Mouse (Mus musculus) Patski (cell line): ENCODE measurements at regions not wholly inside any gene's neighbourhood (a gene's known extent, or its start where the extent isn't known, plus 50 kb on each side); places are given as distances from the start of the nearest gene placed in this dataset.

Source experiments
- ATAC-seq: fragments of 100-300 bp; one replicate; pipeline ENCODE4 v1.8.0; 2021
- CTCF ChIA-PET: fragments of 350-600 bp; sonication (Branson Sonifier 250); formaldehyde crosslinking; loops from one replicate; lab custom pipeline; 2022; ENCODE audit warnings: inconsistent platforms; lab: Charles Lee
- POLR2A ChIA-PET: fragments of 350-600 bp; sonication (Branson Sonifier 250); formaldehyde crosslinking; loops from one replicate; lab custom pipeline; 2022; ENCODE audit warnings: antibody characterized with exemption, inconsistent platforms; lab: Charles Lee
- DNase-seq: peaks from one replicate; pipeline ENCODE4 v3.0.0-alpha.2; 2011; ENCODE audit warnings: low read depth, low spot score
- H3K27me3 ChIP-seq: fragments of 371-371 bp; one replicate; pipeline ENCODE4 v1.5.1; 2021
- CTCF ChIP-seq: fragments of 100-300 bp; IDR thresholded peaks from one replicate; pipeline ENCODE4 v1.5.1; 2021
- in situ Hi-C: fragments of 300-500 bp; cut with MboI; formaldehyde crosslinking; loops from 3 replicates; pipeline ENCODE4 v1.11.1; 2018; ENCODE audit warnings: low pct_unique_long_range_greater_than_20kb, mixed read lengths

DNA sequence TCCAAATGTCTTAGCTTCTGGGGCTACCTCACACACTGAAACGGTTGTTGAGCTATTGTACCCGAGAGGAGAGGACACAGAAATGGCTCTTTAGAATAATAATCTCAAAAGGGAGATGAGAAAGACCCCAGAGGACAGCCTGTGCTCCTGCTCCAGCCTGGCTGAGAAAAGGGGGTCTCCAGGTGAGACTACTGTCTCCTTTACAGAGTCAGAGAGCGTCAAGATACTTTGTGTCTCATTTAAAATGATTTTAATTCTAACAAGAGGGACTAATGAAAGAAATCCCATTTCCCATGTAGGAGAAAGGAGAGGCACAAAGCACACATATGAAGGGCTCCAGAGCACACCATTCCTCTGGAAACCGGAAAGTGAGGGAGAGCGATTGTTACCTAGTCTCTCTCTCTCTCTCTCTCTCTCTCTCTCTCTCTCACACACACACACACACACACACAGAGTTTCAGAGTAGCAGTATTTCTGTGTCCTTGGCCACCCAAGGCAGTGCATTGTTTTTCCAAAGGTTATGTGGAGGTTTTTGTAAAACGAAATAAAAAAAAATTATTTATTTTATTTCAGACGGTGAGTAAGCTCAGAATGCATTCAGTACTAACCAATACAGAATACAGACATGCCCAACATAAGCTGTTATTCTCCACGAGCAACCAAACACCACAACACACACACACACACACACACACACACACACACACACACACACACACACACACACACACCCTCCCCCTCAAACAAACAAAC, 215.6 kb upstream of the Ubash3b start:
- no peak for TF ChIP-seq CTCF
- ATAC-seq (no peak), DNase-seq (no peak)
- in situ Hi-C loops: no loop called here
- H3K27me3 ChIP-seq: no peaks in the 10 kb centered on the region
- ChIA-PET POLR2A (interaction anchor here (0.6 kb wide), 1 partner anchor 21 kb away, joined by 3 read pairs; no protein-coding TSS in a partner anchor), CTCF (interaction anchor here (1.1 kb wide), 1 partner anchor 78 kb away, joined by 3 read pairs; no protein-coding TSS in a partner anchor)

DNA sequence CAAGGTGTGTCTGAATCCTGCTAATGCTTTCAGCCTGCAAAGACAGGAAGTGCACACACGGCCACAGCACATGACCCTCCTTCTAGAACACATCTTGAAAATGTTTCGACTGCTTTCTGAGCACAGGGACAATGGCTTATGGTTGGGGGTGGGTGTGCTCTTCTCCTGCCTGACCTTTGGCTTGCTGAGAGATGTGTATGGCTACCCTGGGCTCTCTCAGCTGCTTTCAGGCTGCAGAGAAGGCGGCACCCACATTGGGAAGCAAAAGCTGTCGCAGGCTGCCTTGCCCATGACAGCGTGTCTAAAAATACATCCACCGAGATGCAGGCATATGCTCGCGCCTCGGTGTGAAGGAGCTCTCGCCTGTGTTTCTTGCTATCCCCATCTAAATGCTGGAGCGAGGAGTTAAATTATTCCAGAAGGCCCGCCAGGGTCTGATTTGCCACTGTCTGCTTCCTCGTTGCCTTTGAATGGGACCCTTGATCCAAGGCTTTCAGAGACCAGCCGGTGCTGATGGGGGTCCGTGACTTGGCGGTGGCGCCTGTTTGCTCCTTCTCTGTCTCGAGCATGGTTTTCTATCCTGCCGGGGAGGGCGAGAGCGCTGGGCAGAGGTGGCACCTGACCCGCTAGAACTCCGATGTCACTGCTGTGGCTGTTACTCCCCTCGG, 214.6 kb upstream of the Ubash3b start:
- ChIA-PET CTCF (no interaction called here), POLR2A (no interaction called here)
- no peak for DNase-seq
- no peak for TF ChIP-seq CTCF
- no peak for ATAC-seq
- in situ Hi-C loops: no loop called here
- H3K27me3 ChIP-seq: no peaks in the 10 kb centered on the region

DNA sequence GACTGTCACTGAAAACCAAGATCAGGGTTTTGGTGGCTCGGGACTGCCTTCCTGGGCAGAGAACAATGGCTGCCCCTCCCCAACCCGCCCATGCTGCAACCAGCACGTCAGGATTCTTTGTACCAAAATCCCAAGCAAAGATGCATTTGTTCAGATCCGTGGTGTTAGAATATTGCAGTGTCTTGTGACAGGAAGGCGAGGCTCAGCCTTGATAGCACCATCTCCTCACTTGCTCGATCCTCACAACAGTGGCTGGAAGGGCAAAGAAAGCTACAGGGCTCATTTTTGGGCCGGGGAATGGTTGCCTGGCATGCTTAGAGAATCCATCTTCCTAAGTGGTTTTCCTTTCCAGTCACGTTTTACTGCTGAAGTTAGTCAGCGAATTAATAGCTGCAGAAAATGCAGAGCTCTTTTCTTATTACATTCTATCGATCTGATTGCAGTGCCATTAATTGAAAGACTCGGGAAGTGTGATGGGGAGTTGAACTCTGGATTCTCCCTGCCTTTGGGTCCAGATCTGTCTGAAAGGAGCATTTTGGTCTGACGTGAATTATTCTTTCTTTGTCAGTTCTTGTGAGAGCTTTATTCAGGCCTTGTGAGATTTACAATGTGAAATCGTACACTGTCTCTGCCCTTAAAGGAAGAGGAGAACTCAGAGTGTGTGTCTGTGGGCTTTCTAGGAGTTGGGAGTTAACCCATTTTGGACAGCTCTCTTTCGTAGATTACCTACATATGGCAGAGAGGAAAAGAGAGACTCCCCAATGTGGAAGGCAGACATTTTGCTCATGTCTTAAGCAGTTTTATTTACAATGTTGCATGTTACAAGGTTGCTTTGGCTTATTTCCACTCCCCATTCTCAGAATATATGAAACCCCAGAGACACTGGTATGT, 213.3 kb upstream of the Ubash3b start:
- in situ Hi-C loops: no loop called here
- ChIA-PET POLR2A (no interaction called here), CTCF (no interaction called here)
- TF ChIP-seq CTCF: no peak
- ATAC-seq (no peak), DNase-seq (no peak)
- no peaks in the 10 kb centered on the region for H3K27me3 ChIP-seq

DNA sequence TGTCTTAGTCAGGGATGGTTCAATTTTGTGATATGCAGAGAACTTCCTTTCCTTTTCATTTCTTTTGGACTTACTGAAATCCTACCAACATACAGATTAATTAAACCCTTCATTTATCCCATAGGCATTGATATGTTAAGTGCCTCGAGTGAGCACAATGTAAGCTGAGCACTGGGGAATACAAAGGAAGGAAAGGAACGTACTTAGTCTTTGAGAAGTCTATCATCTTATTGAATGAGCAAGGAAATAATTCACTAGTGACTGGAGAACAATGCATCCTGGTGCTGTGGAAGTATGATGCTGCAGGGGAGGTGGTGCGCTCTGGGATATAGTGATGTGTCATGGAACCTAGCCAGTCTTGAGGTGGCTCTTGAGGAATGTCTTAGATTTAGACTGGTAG, 204.9 kb upstream of the Ubash3b start:
- H3K27me3 ChIP-seq: no peaks in the 10 kb centered on the region
- ChIA-PET CTCF (no interaction called here), POLR2A (no interaction called here)
- no peak for ATAC-seq
- TF ChIP-seq CTCF: no peak
- DNase-seq: no peak
- in situ Hi-C loops: no loop called here

DNA sequence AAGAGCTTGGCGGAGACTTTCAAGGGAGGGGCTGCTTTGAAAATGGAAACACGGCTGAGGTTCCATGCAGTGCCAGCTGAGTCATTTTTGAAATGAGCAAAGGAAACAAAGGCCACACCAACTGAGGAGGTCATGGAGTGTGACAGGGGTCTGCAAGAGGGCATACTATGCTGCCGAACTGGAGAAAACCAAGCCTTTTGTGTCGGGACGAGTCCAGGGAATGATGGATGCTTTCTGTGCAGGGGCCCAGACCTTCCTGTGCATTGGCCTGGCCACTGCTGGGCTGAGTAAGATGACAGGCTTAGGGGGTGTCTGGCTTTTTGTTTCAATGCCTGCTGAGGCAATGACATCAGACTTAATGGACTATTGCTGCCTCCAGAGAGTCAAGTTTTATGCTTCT, 203.8 kb upstream of the Ubash3b start:
- DNase-seq: no peak
- POLR2A ChIA-PET: no interaction called here
- TF ChIP-seq CTCF: no peak
- CTCF ChIA-PET: no interaction called here
- H3K27me3 ChIP-seq: no peaks in the 10 kb centered on the region
- ATAC-seq: no peak
- in situ Hi-C loops: no loop called here

DNA sequence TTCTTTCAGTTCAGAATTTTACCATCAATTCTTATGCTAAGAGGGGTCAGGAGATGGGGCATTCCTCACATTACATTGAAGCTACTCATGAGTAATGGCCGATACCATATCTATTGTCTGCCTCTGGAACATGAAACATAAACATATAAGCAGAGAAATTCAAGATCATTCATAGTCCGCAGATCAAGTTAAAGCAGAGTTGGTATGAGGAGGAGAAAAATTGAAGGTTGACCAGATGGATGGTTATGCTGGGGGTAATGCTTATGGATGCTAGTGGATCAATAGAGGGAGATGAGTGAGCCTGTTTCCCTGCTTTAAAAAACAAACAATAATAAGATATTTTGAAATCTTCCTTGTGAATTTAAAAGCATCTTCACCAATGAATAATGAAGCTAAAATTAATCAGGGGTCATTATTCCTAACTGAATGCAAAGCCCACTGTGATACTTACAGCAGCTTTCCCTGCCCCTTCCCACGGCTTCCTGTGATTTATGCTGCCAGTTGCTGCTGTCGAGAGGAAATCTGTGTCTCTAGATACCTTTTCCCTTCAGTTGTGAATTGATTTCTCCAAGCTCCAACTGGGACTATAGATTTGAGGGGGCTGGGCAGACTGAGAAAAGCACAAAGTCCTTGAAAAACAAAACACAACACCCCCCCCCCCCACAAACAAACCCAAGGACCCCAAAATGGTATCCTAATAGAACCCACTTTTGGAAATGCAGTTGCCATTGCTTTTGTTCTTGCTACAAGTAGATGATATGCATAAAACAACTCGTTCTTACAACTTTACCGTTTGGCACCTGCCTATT, 203.1 kb upstream of the Ubash3b start:
- no peaks in the 10 kb centered on the region for H3K27me3 ChIP-seq
- in situ Hi-C loops: no loop called here
- ATAC-seq (no peak), DNase-seq (no peak)
- ChIA-PET CTCF (no interaction called here), POLR2A (no interaction called here)
- TF ChIP-seq CTCF: no peak

DNA sequence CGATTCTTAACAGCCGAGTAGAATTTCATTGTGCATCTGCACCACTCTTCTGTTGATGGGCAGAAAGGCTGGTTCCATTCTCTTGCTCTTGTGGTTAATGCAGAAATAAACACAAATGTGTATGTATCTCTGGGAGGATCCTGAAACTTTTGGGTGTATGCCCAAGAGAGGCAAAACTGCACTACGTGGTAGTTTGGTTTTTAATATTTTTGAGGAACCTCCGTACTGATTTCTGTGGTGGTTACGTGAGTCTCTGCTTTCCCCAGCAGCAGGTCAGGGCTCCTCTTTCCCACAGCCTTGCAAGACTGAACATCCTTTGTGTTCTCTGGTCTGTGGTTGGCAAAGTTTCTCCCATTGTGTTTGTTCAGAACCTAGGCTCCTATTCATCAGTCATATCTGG, 198.9 kb upstream of the Ubash3b start:
- ChIA-PET POLR2A (no interaction called here), CTCF (no interaction called here)
- DNase-seq (no peak), ATAC-seq (no peak)
- in situ Hi-C loops: no loop called here
- no peaks in the 10 kb centered on the region for H3K27me3 ChIP-seq
- no peak for TF ChIP-seq CTCF

DNA sequence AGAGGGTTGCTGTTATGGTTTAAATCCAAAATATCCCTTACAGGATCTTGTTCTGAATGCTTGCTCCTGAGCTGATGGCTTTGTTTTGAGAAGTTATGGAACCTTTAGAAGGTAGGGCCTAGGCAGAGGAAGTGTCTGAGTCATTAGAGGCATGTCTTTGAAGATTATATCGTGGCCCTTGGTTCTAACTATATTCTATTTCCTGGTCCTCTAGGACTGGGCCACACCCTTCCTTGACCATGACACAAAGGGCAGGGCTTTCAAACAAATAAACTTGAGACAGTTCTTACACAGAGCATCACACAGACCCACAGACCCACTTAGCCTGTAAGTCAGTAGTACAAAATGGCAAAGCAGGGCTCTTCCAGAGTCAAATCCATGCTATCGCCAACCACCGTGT, 197.8 kb upstream of the Ubash3b start:
- no peak for DNase-seq
- ChIA-PET POLR2A (interaction anchor here (0.9 kb wide), 1 partner anchor 11 kb away, joined by 3 read pairs; no protein-coding TSS in a partner anchor), CTCF (interaction anchor here (1.1 kb wide), 1 partner anchor 16 kb away, joined by 4 read pairs; no protein-coding TSS in a partner anchor)
- in situ Hi-C loops: no loop called here
- TF ChIP-seq CTCF: no peak
- H3K27me3 ChIP-seq: no peaks in the 10 kb centered on the region
- ATAC-seq: no peak

DNA sequence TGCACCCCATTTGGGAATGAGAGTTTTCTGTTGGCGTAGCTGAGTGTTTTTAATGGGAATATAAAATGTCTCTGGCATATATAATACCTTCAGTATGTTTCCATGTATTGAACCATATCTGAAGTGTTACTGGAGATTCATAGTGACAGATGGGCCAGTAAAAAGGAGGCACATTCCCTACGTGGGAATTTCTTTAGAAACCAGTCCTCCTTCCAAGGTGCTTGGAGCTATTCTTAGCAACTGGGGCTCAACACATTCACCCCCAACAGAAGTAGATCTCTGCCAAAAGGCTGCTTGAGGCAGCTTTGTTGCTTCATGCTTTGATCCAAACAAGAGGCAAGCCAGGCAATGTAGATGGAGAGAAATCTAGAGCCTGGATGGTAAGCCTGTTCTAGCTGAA, 183.8 kb upstream of the Ubash3b start:
- CTCF ChIA-PET: interaction anchor here (1.6 kb wide), 1 partner anchor 9 kb away, joined by 5 read pairs; no protein-coding TSS in a partner anchor
- in situ Hi-C loops: no loop called here
- TF ChIP-seq CTCF: no peak
- no peak for DNase-seq
- no peaks in the 10 kb centered on the region for H3K27me3 ChIP-seq
- ATAC-seq: no peak
- POLR2A ChIA-PET: no interaction called here

DNA sequence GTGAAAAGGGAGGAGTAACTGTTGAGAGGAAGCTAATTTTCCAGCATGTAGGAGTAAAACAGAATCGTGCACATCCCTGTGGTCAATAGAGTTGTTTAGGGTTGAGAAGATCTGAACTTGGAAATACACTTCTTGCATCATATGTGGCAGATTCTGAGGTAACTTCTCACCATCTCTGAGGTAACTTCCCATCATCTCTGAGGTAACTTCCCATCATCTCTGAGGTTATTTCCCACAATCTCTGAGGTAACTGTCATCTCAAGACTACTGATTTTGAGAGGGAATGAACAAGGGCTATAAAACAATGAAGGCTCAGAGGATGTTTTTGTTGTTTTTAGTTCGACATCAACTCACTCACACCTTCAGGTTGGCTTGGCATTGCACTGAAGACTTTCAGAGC, 175.9 kb upstream of the Ubash3b start:
- DNase-seq (no peak), ATAC-seq (no peak)
- ChIA-PET CTCF (interaction anchor here (0.7 to 1.9 kb wide), 2 partner anchors 7 to 9 kb away, joined by 3 to 5 read pairs; no protein-coding TSS in a partner anchor), POLR2A (no interaction called here)
- in situ Hi-C loops: no loop called here
- no peaks in the 10 kb centered on the region for H3K27me3 ChIP-seq
- no peak for TF ChIP-seq CTCF
